Mouse (Mus musculus): ENCODE results near the gene Mrpl49.

DNA sequence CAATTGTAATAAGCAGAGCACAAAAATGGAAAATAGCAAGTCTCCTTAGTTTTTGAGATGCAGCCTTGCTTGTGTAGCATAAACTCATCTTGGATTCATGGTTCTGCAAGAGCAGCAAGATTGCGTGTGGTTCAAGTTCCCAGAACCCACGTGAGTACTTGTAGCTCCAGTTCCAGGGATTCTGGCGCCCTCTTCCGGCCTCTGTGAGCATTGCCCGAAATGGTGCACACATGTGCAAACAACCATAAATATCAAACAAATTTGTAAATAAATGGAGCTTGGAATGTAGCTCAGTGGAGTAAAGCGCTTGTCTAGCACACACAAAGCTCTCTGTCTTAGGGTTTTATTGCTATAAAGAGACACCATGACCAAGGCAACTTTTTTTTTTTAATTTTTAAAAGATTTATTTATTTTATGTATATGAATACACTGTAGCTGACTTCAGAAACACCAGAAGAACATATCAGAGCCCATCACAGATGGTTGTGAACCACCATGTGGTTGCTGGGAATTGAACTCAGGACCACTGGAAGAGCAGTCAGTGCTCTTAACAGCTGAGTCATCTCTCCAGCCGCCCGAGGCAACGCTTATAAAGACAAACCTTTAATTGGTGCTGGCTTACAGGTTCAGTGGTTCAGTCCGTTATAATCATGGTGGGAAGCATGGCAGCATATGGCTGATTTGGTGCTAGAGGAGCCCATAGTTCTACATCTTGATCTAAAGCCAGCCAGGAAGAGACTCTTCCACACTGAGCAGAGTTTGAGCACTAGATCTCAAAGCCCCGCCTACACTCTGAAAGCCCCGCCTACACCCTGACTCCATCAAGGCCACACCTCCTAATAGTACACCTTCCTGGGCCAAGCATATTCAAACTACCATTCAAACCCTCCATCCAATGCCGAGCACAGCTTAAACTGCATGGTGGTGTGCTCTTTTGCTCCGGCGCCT, 39.2 kb downstream of the Mrpl49 start:
- peak; percentile 96 for TF ChIP-seq CTCF (IDR thresholded peaks at IDR 0.05; ENCODE audit: extremely low read depth, insufficient read length, insufficient replicate concordance, low read depth, low read length)
- no peak for TF ChIP-seq POLR2A (IDR thresholded peaks at IDR 0.05; ENCODE audit: low read depth, low read length)

Measured in small intestine, adult 2 months (tissue).